Mouse (Mus musculus) adrenal gland, postnatal 14 days (tissue): ENCODE measurements around the gene Trp73. TPM values are rescaled to one million over a fixed set of nuclear protein-coding genes. Genes with fewer than 3 reads are reported as not detected.

Experiments used
- DNase-seq: peaks from one replicate; pipeline ENCODE4 v3.0.0; 2021; ENCODE audit warnings: mixed read lengths
- long read RNA-seq, 2 experiments: library from polyadenylated mRNA; stranded (forward); transcript quantifications; one replicate each; pipeline ENCODE4 v2.0.0; 2021
- total RNA-seq: library from RNA; stranded (reverse); gene quantifications from 2 replicates; pipeline ENCODE4 v1.2.3, GENCODE M21; 2021

Gene Trp73
- total RNA-seq: not detected in 2 replicates
- long read RNA-seq, experiment 1: 0 reads
- long read RNA-seq, experiment 2: 0 reads

DNA sequence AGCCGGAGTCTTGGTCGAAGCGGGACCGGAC, at the start of gene Trp73:
Trp73 (minus strand) TSS at position 27 of the 31 bp plus-strand sequence.
- DNase-seq: no peak

GRCm38 (mm10) chr4:154188948-154189347, 48.9 kb upstream of the Trp73 start:
- DNase-seq: no peak

GRCm38 (mm10) chr4:154186002-154186537, 46.1 kb upstream of the Trp73 start:
- no peak for DNase-seq

DNA sequence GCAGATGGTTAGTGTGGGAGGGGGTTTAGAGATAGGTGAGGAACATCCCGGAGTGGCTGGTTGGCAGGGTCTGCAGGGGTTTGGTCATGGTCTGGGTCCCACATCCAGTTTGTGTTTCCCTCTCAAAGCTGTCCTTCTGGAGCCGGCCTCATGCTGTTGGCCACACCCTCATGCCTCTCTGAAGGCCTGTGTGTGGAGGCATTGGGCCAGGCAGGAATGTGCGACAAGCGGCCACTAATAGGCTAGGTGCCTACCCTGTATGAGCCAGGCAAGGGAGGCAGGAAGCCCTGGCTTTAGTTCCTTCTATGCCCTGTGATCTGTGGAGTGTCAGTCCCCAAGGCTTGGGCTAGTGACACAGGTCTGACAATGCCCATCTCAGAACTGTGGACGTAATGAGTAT, 45.0 kb upstream of the Trp73 start:
- DNase-seq: no peak

- peak; percentile 32 for DNase-seq
Observed at GRCm38 (mm10) chr4:154183566-154183965, 43.6 kb upstream of the Trp73 start.

- DNase-seq: no peak
Observed at GRCm38 (mm10) chr4:154181001-154181400, 41.0 kb upstream of the Trp73 start.

- DNase-seq: peak; percentile 40
Observed at GRCm38 (mm10) chr4:154177257-154177656, 37.2 kb upstream of the Trp73 start.

GRCm38 (mm10) chr4:154171931-154172604, 32.1 kb upstream of the Trp73 start:
- no peak for DNase-seq

- no peak for DNase-seq
Observed at GRCm38 (mm10) chr4:154171151-154171930, 31.3 kb upstream of the Trp73 start.

DNA sequence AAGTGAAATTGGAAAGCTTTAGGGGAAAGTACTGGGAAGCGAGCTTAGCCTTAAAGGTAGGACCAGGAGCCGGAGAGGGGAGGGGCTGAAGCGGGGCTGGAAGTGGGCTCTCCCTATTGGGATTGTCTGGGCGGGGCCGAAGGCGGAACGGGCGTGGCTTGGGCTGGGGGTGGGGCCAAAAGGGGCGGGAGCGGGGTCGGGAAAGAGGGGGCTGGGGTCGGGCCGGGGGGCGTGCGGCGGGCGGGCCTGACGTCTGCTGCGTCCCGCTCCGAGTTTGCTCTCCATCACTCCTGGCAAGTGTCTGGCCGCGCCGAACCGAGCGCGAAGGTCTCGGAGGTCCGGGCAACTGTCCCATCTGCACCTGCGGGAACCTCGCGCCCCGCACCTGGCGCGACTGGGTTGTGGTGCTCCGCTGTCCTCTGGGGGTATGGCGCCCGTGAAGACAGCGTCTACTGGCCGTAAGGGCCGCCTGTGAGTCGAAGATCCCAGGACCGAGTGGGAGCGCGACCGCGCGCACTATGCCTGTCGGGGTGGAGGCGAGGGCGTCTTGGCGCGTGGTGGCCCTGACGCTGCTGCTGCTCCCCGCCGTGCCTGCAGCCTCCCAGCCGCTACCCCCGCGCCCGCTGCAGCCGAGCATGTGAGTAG, 30.6 kb upstream of the Trp73 start, which contains the start of gene Megf6:
Megf6 (plus strand) TSS at position 225 of the 645 bp plus-strand sequence.
- no peak for DNase-seq

DNA sequence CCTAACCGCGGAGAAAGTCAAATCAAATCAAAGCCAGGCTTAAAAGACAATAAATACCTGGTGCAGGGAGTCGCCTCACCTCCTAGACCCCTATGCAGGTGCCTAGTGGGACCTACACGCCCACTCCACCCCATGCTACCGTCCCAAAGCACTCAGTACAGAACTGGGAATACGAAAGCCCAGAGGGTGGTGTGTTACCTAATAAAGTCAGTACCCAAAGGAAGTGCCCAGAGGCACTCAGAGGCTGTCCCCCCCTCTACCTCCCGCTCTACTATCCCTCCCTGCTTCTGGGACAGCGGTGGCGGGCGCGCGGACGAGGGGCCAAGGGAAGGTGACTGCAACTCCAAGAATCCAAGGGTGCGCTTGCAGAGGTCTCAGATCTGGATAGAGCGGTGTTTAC, 30.0 kb upstream of the Trp73 start:
- no peak for DNase-seq

DNA sequence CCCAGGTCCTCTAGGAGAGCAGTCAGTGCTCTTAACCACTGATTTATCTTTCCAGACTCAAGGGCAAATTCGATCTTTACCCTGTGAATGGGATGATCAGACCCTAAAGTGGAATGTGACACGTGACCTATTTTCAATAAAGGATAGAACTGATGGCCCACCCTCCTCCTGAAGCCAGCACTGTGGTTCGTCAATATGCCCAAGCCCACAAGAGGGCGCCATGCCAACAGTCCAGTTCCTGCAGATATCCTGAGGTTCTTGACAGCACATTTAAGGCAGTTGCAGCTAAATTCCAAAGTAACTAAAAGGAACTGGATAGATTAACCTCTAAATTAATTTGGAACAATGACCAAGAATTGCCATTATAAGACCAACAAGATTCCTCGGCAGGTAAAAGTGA, 27.0 kb upstream of the Trp73 start:
- DNase-seq: peak; percentile 81

GRCm38 (mm10) chr4:154163296-154163695, 23.3 kb upstream of the Trp73 start:
- DNase-seq: peak; percentile 80

GRCm38 (mm10) chr4:154160538-154161390, 20.8 kb upstream of the Trp73 start, which contains the start of gene Tprgl:
Tprgl (minus strand) TSS chr4:154160666.
- peak; percentile 98 for DNase-seq

DNA sequence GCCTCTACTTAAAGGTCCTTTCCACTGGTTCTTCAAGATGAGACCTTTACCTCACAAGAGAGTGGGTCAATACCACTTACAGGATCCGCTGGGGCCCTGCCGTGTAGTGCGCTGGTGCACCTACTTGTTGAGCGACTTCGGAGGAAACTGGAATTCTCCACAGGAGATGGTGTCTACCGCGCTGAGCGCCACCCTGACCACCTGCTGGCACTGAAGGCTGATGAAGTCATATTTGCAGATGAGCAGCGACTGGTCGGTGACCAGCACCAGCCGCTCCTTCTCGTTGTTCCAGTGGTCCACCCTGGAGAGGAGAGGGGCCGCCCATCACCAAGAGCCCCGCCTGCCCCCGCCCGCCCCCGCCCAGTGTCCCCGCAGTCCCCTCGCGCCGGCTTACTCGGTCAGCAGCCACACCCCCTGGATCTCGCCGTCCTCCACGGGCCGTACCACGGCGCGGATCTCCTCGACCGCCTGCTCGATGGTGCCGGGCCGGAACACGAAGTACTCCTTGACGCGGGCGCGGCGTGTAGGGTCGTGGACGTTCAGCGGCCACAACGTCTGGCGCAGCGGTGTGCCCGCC, 20.0 kb upstream of the Trp73 start:
- peak; percentile 72 for DNase-seq

- peak; percentile 89 for DNase-seq
Observed at GRCm38 (mm10) chr4:154159002-154159401, 19.0 kb upstream of the Trp73 start.

DNA sequence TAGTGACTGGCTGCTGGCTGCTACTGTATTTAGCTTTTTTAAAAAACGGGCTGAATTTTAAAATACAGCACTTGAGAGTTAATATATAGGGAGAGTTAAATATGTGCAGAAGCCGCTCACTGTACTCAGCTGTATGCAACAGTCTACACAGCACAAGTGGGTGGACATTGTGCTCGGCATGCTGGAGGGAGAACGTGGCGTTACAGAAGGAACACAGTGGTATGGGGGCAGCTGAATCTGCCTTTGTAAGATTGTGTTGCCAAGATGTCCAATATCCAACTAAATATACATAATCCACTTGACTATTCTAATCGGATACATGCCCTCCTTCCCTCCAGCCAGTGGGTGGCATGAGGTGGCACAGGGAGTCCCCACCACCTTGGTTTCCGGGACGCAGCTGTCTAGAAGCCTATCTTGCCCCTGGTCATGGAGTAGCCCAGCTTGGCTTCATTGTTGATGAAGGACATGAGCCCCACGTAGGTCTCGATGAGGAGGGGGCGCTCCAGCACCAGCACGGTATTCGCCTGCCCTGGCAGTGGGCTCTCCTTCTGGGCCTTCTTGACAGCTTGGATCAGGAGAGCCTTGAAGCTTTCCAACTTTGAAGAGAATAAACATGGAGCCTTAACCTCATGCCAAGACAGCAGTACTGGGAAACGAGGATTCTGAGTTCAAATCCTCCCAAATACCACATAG, 18.1 kb upstream of the Trp73 start:
- DNase-seq: no peak

- no peak for DNase-seq
Observed at GRCm38 (mm10) chr4:154156050-154156449, 16.0 kb upstream of the Trp73 start.

DNA sequence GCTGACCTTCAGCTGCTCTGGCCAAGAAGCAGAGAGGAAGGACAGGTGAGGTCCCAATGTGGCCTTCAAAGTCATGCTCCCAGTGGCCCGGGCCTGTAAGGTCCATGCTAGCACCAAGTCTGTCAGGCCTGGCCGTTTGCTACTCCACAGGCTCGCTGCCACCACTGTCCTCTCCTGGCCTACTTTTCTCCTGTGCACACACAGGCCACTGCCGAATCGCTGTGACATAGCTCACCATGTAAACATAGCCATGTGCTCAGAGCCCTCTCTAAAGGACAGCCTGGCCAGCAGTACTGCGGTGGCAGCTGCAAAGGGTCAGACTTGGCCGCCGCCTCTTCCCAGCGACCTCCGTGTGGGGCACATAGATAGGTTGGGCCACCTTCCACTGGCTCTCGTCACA, 14.1 kb upstream of the Trp73 start:
- DNase-seq: no peak

- DNase-seq: no peak
Observed at GRCm38 (mm10) chr4:154146342-154146741, 6.3 kb upstream of the Trp73 start.

- DNase-seq: no peak
Observed at GRCm38 (mm10) chr4:154144712-154145111, 4.7 kb upstream of the Trp73 start.
